Mouse (Mus musculus): ENCODE measurements around the gene Zfp652. TPM values are rescaled to one million over a fixed set of nuclear protein-coding genes. Genes with fewer than 3 reads are reported as not detected.

The Zfp652 gene
- polyA plus RNA-seq, 1 experiment from 2014 or later: 32.1 TPM

GRCm38 (mm10) chr11:95688515-95688914 is 24.0 kb upstream of the Zfp652 start:
- Histone ChIP-seq H3K36me3 (no peaks in the 10 kb centered on the region), H3K9me3 (no peaks in the 10 kb centered on the region), H3K4me1 (replicated peaks) (no peaks in the 10 kb centered on the region), H3K27me3 (no peaks in the 10 kb centered on the region), H3K4me3 (replicated peaks) (no peak overlapping the region), H3K4me2 (replicated peaks) (no peak overlapping the region), H3K9ac (replicated peaks) (no peak overlapping the region), H3K27ac (no peak overlapping the region)
- 84% methylated on average over 6 of the region's 6 CpGs for WGBS
- ATAC-seq: no peak

GRCm38 (mm10) chr11:95688981-95689380 is 23.5 kb upstream of the Zfp652 start:
- WGBS: 84% methylated on average over 7 of the region's 7 CpGs
- H3K27me3 ChIP-seq: no peaks in the 10 kb centered on the region
- H3K36me3 ChIP-seq: no peaks in the 10 kb centered on the region
- no peaks in the 10 kb centered on the region for H3K9me3 ChIP-seq
- no peaks in the 10 kb centered on the region for H3K4me1 ChIP-seq (replicated peaks)
- no peak overlapping the region for H3K4me3 ChIP-seq (replicated peaks)
- no peak overlapping the region for H3K27ac ChIP-seq
- H3K4me2 ChIP-seq (replicated peaks): no peak overlapping the region
- no peak overlapping the region for H3K9ac ChIP-seq (replicated peaks)
- no peak for ATAC-seq

- H3K4me3 ChIP-seq (replicated peaks): no peak overlapping the region
Measured at GRCm38 (mm10) chr11:95689544-95689943, 22.9 kb upstream of the Zfp652 start.

GRCm38 (mm10) chr11:95698541-95698940 is 13.9 kb upstream of the Zfp652 start:
- no peak overlapping the region for H3K27ac ChIP-seq
- H3K9me3 ChIP-seq: no peaks in the 10 kb centered on the region
- H3K9ac ChIP-seq (replicated peaks): no peak overlapping the region
- H3K4me3 ChIP-seq (replicated peaks): no peak overlapping the region
- 82% methylated on average over 5 of the region's 5 CpGs for WGBS
- no peaks in the 10 kb centered on the region for H3K36me3 ChIP-seq
- ATAC-seq: no peak
- H3K4me1 ChIP-seq (replicated peaks): no peaks in the 10 kb centered on the region
- H3K4me2 ChIP-seq (replicated peaks): no peak overlapping the region
- no peaks in the 10 kb centered on the region for H3K27me3 ChIP-seq

More at GRCm38 (mm10) chr11:95689544-95689943, 22.9 kb upstream of the Zfp652 start:
- 90% methylated on average over 3 of the region's 3 CpGs for WGBS
- ATAC-seq: no peak
- H3K9me3 ChIP-seq: no peaks in the 10 kb centered on the region
- no peaks in the 10 kb centered on the region for H3K27me3 ChIP-seq
- H3K4me1 ChIP-seq (replicated peaks): no peaks in the 10 kb centered on the region
- H3K27ac ChIP-seq: no peak overlapping the region
- H3K36me3 ChIP-seq: no peaks in the 10 kb centered on the region
- no peak overlapping the region for H3K9ac ChIP-seq (replicated peaks)
- H3K4me2 ChIP-seq (replicated peaks): no peak overlapping the region

DNA sequence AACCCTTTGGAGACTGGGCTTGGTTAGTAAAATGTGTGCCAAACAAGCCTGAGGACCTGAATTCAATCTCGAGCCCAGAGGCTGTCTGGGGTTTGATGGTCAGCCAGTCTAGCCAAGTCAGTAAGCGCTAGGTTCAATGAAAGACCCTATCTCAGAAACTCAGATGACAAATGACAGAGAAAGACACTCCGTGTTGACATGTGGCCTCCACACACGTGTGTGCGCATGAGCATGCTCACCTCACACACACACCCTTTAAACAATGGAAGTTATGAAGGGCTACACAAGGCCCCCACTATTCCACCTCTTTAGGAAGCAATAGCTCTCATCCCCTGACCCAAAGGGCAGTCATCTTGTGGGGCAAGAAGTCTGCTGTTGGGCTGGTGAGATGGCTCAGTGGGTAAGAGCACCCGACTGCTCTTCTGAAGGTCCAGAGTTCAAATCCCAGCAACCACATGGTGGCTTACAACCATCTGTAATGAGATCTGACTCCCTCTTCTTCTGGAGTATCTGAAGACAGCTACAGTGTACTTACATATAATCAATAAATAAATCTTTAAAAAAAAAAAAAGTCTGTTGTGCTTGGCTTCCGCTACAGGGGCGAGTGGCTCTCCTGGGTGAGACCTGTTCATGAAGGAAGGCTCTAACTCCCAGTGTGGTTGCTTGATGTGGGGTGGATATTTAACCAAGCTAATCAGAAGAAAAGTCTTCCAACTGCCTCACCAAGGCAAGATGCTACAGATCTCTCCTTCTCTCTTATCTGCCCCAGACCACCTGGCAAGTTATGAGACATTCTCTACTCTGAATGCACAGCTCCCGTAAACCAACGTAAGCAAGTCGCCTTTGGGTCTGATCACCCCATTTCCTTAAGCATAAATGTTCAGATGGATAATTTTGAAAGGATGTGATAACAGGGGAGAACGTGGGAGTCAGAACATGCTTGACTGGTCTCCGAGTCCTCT is 11.4 kb upstream of the Zfp652 start:
- no peaks in the 10 kb centered on the region for H3K4me1 ChIP-seq (replicated peaks)
- no peak overlapping the region for H3K27ac ChIP-seq
- no peaks in the 10 kb centered on the region for H3K9me3 ChIP-seq
- H3K9ac ChIP-seq (replicated peaks): no peak overlapping the region
- no peaks in the 10 kb centered on the region for H3K36me3 ChIP-seq
- no peak for ATAC-seq
- H3K4me2 ChIP-seq (replicated peaks): no peak overlapping the region
- no peaks in the 10 kb centered on the region for H3K27me3 ChIP-seq
- no peak overlapping the region for H3K4me3 ChIP-seq (replicated peaks)
- WGBS: 94% methylated on average over 13 of the region's 13 CpGs

GRCm38 (mm10) chr11:95704032-95704969 is 8.2 kb upstream of the Zfp652 start:
- no peak overlapping the region for H3K4me3 ChIP-seq (replicated peaks)
- no peak overlapping the region for H3K27ac ChIP-seq
- H3K4me2 ChIP-seq (replicated peaks): no peak overlapping the region
- no peaks in the 10 kb centered on the region for H3K27me3 ChIP-seq
- H3K9me3 ChIP-seq: no peaks in the 10 kb centered on the region
- no peak overlapping the region for H3K9ac ChIP-seq (replicated peaks)
- whole genome bisulfite sequencing: 91% methylated on average over 12 of the region's 12 CpGs
- H3K36me3 ChIP-seq: no peaks in the 10 kb centered on the region
- H3K4me1 ChIP-seq (replicated peaks): no peaks in the 10 kb centered on the region
- ATAC-seq: no peak

GRCm38 (mm10) chr11:95704970-95705330 is 7.5 kb upstream of the Zfp652 start:
- no peak overlapping the region for H3K9ac ChIP-seq (replicated peaks)
- H3K4me3 ChIP-seq (replicated peaks): no peak overlapping the region
- 60% methylated on average over 4 of the region's 4 CpGs for WGBS
- no peaks in the 10 kb centered on the region for H3K4me1 ChIP-seq (replicated peaks)
- H3K27ac ChIP-seq: no peak overlapping the region
- H3K9me3 ChIP-seq: no peaks in the 10 kb centered on the region
- H3K27me3 ChIP-seq: no peaks in the 10 kb centered on the region
- no peaks in the 10 kb centered on the region for H3K36me3 ChIP-seq
- no peak overlapping the region for H3K4me2 ChIP-seq (replicated peaks)
- no peak for ATAC-seq

GRCm38 (mm10) chr11:95709534-95710040 is 2.9 kb upstream of the Zfp652 start:
- Histone ChIP-seq H3K36me3 (no peaks in the 10 kb centered on the region), H3K9ac (replicated peaks) (no peak overlapping the region), H3K27me3 (no peaks in the 10 kb centered on the region), H3K9me3 (no peaks in the 10 kb centered on the region), H3K4me1 (replicated peaks) (peaks cover 11% of the 10 kb centered on the region), H3K27ac (no peak overlapping the region), H3K4me2 (replicated peaks) (no peak overlapping the region), H3K4me3 (replicated peaks) (no peak overlapping the region)
- no peak for ATAC-seq
- 94% methylated on average over 6 of the region's 6 CpGs for WGBS

DNA sequence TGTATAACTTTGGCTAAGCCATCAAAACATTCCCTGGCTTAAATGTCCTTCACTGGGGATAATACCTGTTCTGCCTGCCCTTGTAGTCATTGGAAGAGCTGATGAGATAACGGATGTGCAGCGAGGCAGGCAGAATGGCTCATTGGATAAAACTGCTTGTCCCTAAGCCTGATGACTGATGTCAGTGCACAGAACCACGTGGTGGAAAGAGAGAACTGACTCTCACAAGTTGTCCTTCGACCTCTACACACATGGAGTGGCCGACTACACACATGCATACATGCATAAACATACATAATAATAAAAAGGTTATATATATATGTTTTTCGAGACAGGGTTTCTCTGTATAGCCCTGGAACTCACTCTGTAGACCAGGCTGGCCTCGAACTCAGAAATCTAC is 2.0 kb upstream of the Zfp652 start:
- Histone ChIP-seq H3K27ac (no peak overlapping the region), H3K4me3 (replicated peaks) (no peak overlapping the region), H3K4me2 (replicated peaks) (no peak overlapping the region), H3K9me3 (no peaks in the 10 kb centered on the region), H3K27me3 (no peaks in the 10 kb centered on the region), H3K4me1 (replicated peaks) (peaks cover 20% of the 10 kb centered on the region), H3K9ac (replicated peaks) (no peak overlapping the region), H3K36me3 (no peaks in the 10 kb centered on the region)
- 83% methylated on average over 7 of the region's 7 CpGs for WGBS
- no peak for ATAC-seq

DNA sequence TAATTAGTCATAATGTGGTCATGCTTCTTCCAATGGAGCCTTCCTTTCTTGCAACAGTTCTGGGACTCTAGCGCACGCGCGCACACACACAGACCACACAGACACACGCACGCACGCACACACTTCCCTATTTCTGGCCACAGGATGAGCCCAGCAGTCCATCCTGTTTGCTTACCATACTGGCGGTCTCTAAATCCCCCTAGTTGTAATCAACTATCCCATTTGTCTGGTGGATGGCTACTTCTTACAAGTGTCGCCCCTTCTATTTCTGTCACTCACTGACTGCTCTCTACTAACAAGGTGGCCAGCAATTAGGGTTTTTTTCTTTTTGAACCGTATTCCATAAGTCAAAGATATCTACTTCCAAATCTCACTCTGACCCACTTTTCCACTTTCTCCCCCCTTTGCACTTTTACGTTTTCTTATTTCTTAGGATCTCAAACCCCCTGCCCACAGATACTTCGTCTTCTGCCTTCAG is 349 bp upstream of the Zfp652 start:
- ATAC-seq: peak; percentile 37
- 35% methylated on average over 12 of the region's 12 CpGs for WGBS
- Histone ChIP-seq H3K27ac (peak overlapping the region; percentile 98), H3K9me3 (no peaks in the 10 kb centered on the region), H3K36me3 (no peaks in the 10 kb centered on the region), H3K4me3 (replicated peaks) (peak overlapping the region; percentile 95), H3K27me3 (no peaks in the 10 kb centered on the region), H3K4me2 (replicated peaks) (peak overlapping the region; percentile 88), H3K9ac (replicated peaks) (peak overlapping the region; percentile 98), H3K4me1 (replicated peaks) (peaks cover 33% of the 10 kb centered on the region)

- H3K27me3 ChIP-seq: no peaks in the 10 kb centered on the region
- peaks cover 36% of the 10 kb centered on the region for H3K4me1 ChIP-seq (replicated peaks)
- ATAC-seq: peak; percentile 77
- H3K36me3 ChIP-seq: no peaks in the 10 kb centered on the region
- WGBS: under 1% methylated on average over 22 of the region's 49 CpGs
- H3K4me2 ChIP-seq (replicated peaks): peak overlapping the region; percentile 88
- peak overlapping the region; percentile 98 for H3K9ac ChIP-seq (replicated peaks)
- peak overlapping the region; percentile 98 for H3K27ac ChIP-seq
- no peaks in the 10 kb centered on the region for H3K9me3 ChIP-seq
- peak overlapping the region; percentile 95 for H3K4me3 ChIP-seq (replicated peaks)
Measured at GRCm38 (mm10) chr11:95713225-95713810, 845 bp downstream of the Zfp652 start.
